Mouse (Mus musculus): Measurements from ENCODE around the gene Sept11. TPM values are rescaled to one million over a fixed set of nuclear protein-coding genes. Genes with fewer than 3 reads are reported as not detected.
A peak's percentile ranks its signal among the peaks of the same experiment; 100 is the strongest.

The Sept11 gene
- polyA plus RNA-seq, 1 experiment: 102 TPM

DNA sequence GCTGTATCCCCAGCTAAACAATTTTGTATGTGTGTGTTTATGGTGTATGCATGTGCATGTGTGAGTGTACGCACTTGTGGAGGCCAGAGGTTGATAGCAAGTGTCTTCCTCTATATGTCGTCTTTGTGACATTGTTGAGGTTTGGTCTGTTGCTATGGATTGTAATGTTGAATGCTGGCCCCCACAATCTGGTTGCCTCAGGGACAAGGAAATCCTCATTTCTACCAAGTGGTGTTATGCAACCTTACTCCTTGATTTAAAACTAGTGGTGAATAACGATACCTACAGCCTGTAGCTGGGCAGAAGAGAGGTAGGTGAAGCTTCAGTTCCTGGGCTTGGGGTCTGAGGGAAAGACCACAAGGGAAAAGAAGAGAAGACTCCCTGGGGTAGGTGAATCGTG is 7.3 kb upstream of the Sept11 start:
- Histone ChIP-seq H3K79me2 (ENCODE audit: control insufficient read depth, insufficient read depth) (peaks cover under 1% of the 10 kb centered on the region), H3K4me3 (ENCODE audit: insufficient read depth, poor library complexity, severe bottlenecking) (no peak overlapping the region), H3K79me3 (ENCODE audit: low read depth) (peaks cover under 1% of the 10 kb centered on the region), H3K36me3 (ENCODE audit: control insufficient read depth, insufficient read depth) (no peaks in the 10 kb centered on the region), H3ac (ENCODE audit: control insufficient read depth, insufficient read length, low read depth) (no peak overlapping the region), H3K27me3 (ENCODE audit: control insufficient read depth, insufficient read depth, insufficient read length) (no peaks in the 10 kb centered on the region)
- TF ChIP-seq MAX (IDR thresholded peaks at IDR 0.05): no peak
- TF ChIP-seq CEBPB (IDR thresholded peaks at IDR 0.05; ENCODE audit: low read depth): no peak
- no peak for TF ChIP-seq FOSL1 (IDR thresholded peaks at IDR 0.05; ENCODE audit: insufficient read depth, low read length, poor library complexity, severe bottlenecking)
- no peak for TF ChIP-seq MYOD1 (IDR thresholded peaks at IDR 0.05; ENCODE audit: control insufficient read depth, insufficient read length, low read depth)
- TF ChIP-seq CTCF (IDR thresholded peaks at IDR 0.05; ENCODE audit: control insufficient read depth, insufficient read depth, insufficient read length): no peak
- TF ChIP-seq MYOG (IDR thresholded peaks at IDR 0.05; ENCODE audit: control insufficient read depth, extremely low read depth, insufficient read length): no peak
- no peak for TF ChIP-seq USF1 (IDR thresholded peaks at IDR 0.05; ENCODE audit: low read depth)

- Histone ChIP-seq H3K79me2 (ENCODE audit: control insufficient read depth, insufficient read depth) (peaks cover 53% of the 10 kb centered on the region), H3K36me3 (ENCODE audit: control insufficient read depth, insufficient read depth) (no peaks in the 10 kb centered on the region), H3K4me3 (ENCODE audit: insufficient read depth, poor library complexity, severe bottlenecking) (no peak overlapping the region), H3K27me3 (ENCODE audit: control insufficient read depth, insufficient read depth, insufficient read length) (no peaks in the 10 kb centered on the region), H3ac (ENCODE audit: control insufficient read depth, insufficient read length, low read depth) (no peak overlapping the region), H3K79me3 (ENCODE audit: low read depth) (peaks cover 39% of the 10 kb centered on the region)
- no peak for TF ChIP-seq CEBPB (IDR thresholded peaks at IDR 0.05; ENCODE audit: low read depth)
- no peak for TF ChIP-seq MAX (IDR thresholded peaks at IDR 0.05)
- TF ChIP-seq CTCF (IDR thresholded peaks at IDR 0.05; ENCODE audit: control insufficient read depth, insufficient read depth, insufficient read length): no peak
- TF ChIP-seq MYOG (IDR thresholded peaks at IDR 0.05; ENCODE audit: control insufficient read depth, extremely low read depth, insufficient read length): no peak
- TF ChIP-seq USF1 (IDR thresholded peaks at IDR 0.05; ENCODE audit: low read depth): no peak
- no peak for TF ChIP-seq FOSL1 (IDR thresholded peaks at IDR 0.05; ENCODE audit: insufficient read depth, low read length, poor library complexity, severe bottlenecking)
- TF ChIP-seq MYOD1 (IDR thresholded peaks at IDR 0.05; ENCODE audit: control insufficient read depth, insufficient read length, low read depth): no peak
These were observed 2.0 kb upstream of the Sept11 start for GRCm38 (mm10) chr5:93091266-93091665.

GRCm38 (mm10) chr5:93092147-93092781 is 973 bp upstream of the Sept11 start:
- peaks cover 49% of the 10 kb centered on the region for H3K79me3 ChIP-seq (ENCODE audit: low read depth)
- peak overlapping the region; percentile 84 for H3K4me3 ChIP-seq (ENCODE audit: insufficient read depth, poor library complexity, severe bottlenecking)
- TF ChIP-seq MYOD1 (IDR thresholded peaks at IDR 0.05; ENCODE audit: control insufficient read depth, insufficient read length, low read depth) (no peak), USF1 (IDR thresholded peaks at IDR 0.05; ENCODE audit: low read depth) (peak; percentile 61)
- H3K36me3 ChIP-seq (ENCODE audit: control insufficient read depth, insufficient read depth): no peaks in the 10 kb centered on the region
- no peaks in the 10 kb centered on the region for H3K27me3 ChIP-seq (ENCODE audit: control insufficient read depth, insufficient read depth, insufficient read length)
- H3K79me2 ChIP-seq (ENCODE audit: control insufficient read depth, insufficient read depth): peaks cover 63% of the 10 kb centered on the region
- H3ac ChIP-seq (ENCODE audit: control insufficient read depth, insufficient read length, low read depth): peak overlapping the region; percentile 77

GRCm38 (mm10) chr5:93093638-93094527 is 646 bp downstream of the Sept11 start:
- Histone ChIP-seq H3K79me3 (ENCODE audit: low read depth) (peaks cover 66% of the 10 kb centered on the region), H3K79me2 (ENCODE audit: control insufficient read depth, insufficient read depth) (peaks cover 79% of the 10 kb centered on the region), H3ac (ENCODE audit: control insufficient read depth, insufficient read length, low read depth) (peak overlapping the region; percentile 77), H3K4me3 (ENCODE audit: insufficient read depth, poor library complexity, severe bottlenecking) (peak overlapping the region; percentile 84), H3K36me3 (ENCODE audit: control insufficient read depth, insufficient read depth) (peaks cover 10% of the 10 kb centered on the region), H3K27me3 (ENCODE audit: control insufficient read depth, insufficient read depth, insufficient read length) (no peaks in the 10 kb centered on the region)
- TF ChIP-seq CTCF (IDR thresholded peaks at IDR 0.05; ENCODE audit: control insufficient read depth, insufficient read depth, insufficient read length) (no peak), CEBPB (IDR thresholded peaks at IDR 0.05; ENCODE audit: low read depth) (peak; percentile 20)

DNA sequence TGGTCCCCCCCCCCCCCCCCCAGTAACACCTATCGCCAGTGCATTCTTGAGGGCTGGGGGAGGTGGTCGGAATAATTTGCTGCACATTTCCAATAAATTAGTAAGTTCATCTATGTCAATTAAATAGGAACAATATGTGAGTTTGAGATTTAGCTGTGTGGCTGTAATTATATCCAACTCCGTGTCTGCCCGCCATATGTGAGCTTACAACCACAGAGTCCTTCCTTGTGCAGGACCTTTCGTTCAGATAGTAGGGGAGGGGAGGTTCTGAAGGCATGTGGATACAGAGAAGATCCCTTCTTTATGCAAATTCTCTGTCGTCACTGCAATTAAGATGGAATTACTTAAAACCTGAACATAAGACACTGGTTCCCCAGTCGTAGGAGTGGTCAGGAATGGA is 2.1 kb downstream of the Sept11 start:
- H3K79me3 ChIP-seq (ENCODE audit: low read depth): peaks cover 80% of the 10 kb centered on the region
- no peaks in the 10 kb centered on the region for H3K27me3 ChIP-seq (ENCODE audit: control insufficient read depth, insufficient read depth, insufficient read length)
- H3K4me3 ChIP-seq (ENCODE audit: insufficient read depth, poor library complexity, severe bottlenecking): peak overlapping the region; percentile 84
- peaks cover 93% of the 10 kb centered on the region for H3K79me2 ChIP-seq (ENCODE audit: control insufficient read depth, insufficient read depth)
- TF ChIP-seq MYOG (IDR thresholded peaks at IDR 0.05; ENCODE audit: control insufficient read depth, extremely low read depth, insufficient read length): no peak
- no peak for TF ChIP-seq CTCF (IDR thresholded peaks at IDR 0.05; ENCODE audit: control insufficient read depth, insufficient read depth, insufficient read length)
- no peak for TF ChIP-seq FOSL1 (IDR thresholded peaks at IDR 0.05; ENCODE audit: insufficient read depth, low read length, poor library complexity, severe bottlenecking)
- no peak for TF ChIP-seq MAX (IDR thresholded peaks at IDR 0.05)
- TF ChIP-seq CEBPB (IDR thresholded peaks at IDR 0.05; ENCODE audit: low read depth): no peak
- TF ChIP-seq USF1 (IDR thresholded peaks at IDR 0.05; ENCODE audit: low read depth): no peak
- no peak for TF ChIP-seq MYOD1 (IDR thresholded peaks at IDR 0.05; ENCODE audit: control insufficient read depth, insufficient read length, low read depth)
- H3ac ChIP-seq (ENCODE audit: control insufficient read depth, insufficient read length, low read depth): no peak overlapping the region
- H3K36me3 ChIP-seq (ENCODE audit: control insufficient read depth, insufficient read depth): peaks cover 22% of the 10 kb centered on the region
